Mouse (Mus musculus): ENCODE results near the gene Klf17.
A peak's percentile ranks its signal among the peaks of the same experiment; 100 is the strongest.

- TF ChIP-seq USF1 (IDR thresholded peaks at IDR 0.05; ENCODE audit: low read depth, low read length) (no peak), BHLHE40 (IDR thresholded peaks at IDR 0.05; ENCODE audit: borderline replicate concordance, low read depth, low read length) (no peak), CTCF (IDR thresholded peaks at IDR 0.05 in 2 of 3, conservative IDR thresholded peaks at IDR 0.05 in 1 of 3; ENCODE audit: control insufficient read depth in 1 of 3, insufficient read depth in 1 of 3, low read depth in 2 of 3, low read length in 3 of 3, poor library complexity in 1 of 3, severe bottlenecking in 1 of 3) (peak; percentile 7 to 63 (median 56); a peak in 4 of 6 replicates), MYC (IDR thresholded peaks at IDR 0.05; ENCODE audit: low read depth, low read length) (no peak), POLR2A (IDR thresholded peaks at IDR 0.05; ENCODE audit: control insufficient read depth in 1 of 2, insufficient read depth in 1 of 2, low read depth in 1 of 2, low read length in 2 of 2, poor library complexity in 1 of 2) (no peak), KAT2A (conservative IDR thresholded peaks at IDR 0.05; ENCODE audit: low read depth, low read length) (no peak), USF2 (IDR thresholded peaks at IDR 0.05; ENCODE audit: borderline replicate concordance in 1 of 2, insufficient read depth in 1 of 2, low read depth in 1 of 2, low read length in 2 of 2) (no peak), HCFC1 (IDR thresholded peaks at IDR 0.05; ENCODE audit: low read depth, low read length) (no peak), ZKSCAN1 (IDR thresholded peaks at IDR 0.05; ENCODE audit: low read depth, low read length) (no peak), NELFE (IDR thresholded peaks at IDR 0.05; ENCODE audit: low read depth, low read length) (no peak), EP300 (IDR thresholded peaks at IDR 0.05; ENCODE audit: low read depth in 1 of 2, low read length in 2 of 2) (no peak)
These were observed 27.9 kb downstream of the Klf17 start for GRCm38 (mm10) chr4:117737559-117737958.
